Mouse (Mus musculus) heart, adult 2 months (tissue): ENCODE results near the gene Crybb1.

Experiments
- CTCF ChIP-seq: fragments of 200-600 bp; IDR thresholded peaks from 2 replicates; pipeline ENCODE4 v1.8.1; 2022; ENCODE audit warnings: antibody characterized with exemption, mild to moderate bottlenecking, moderate library complexity
- EP300 ChIP-seq: fragments of 200-500 bp; IDR thresholded peaks from 2 replicates; pipeline ENCODE4 v1.6.1; 2011; ENCODE audit warnings: low read depth, low read length, control low read depth; ENCODE audit not compliant: insufficient read depth
- POLR2A ChIP-seq: fragments of 200-500 bp; IDR thresholded peaks from 2 replicates; pipeline ENCODE4 v1.6.1; 2011; ENCODE audit warnings: mild to moderate bottlenecking, low read depth, low read length, control low read depth; ENCODE audit not compliant: insufficient read depth

DNA sequence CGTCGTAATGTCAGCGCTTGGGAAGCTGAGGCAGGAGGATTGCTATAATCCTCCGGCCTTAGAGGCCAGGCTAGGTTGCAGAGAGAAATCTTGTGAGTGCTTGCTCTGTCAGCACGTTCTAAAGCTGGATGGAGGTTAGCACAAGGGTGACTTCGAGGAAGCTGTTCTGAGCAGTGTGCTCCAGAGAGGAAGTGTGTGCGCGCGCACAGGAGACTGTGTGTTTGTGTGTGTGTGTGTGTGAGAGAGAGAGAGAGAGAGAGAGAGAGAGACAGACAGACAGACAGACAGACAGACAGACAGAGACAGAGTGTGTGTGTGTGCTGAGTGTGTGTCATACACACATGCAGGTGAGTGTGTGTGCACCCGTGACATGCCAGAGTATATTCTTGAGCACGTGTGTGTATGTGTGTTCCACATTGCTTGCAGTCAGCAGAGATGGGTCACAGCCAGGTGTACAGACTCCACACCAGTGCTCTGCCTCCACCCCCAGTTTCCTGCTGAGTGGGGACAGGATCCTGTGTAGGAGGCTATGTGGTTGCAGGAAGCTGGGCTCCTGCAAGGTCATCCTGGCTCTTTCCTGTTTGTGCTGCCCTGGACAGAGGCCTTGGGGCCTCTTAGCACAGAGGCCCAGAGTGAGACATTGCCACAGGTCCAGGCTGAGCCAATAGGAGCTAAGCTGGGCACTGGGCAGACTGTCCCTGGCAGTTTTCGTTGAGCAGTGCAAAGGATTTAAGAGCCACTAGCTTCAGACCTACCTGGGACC is 42.8 kb downstream of the Crybb1 start:
- TF ChIP-seq POLR2A (no peak), CTCF (no peak), EP300 (peak; percentile 86)
